In the genomic region with DNA sequence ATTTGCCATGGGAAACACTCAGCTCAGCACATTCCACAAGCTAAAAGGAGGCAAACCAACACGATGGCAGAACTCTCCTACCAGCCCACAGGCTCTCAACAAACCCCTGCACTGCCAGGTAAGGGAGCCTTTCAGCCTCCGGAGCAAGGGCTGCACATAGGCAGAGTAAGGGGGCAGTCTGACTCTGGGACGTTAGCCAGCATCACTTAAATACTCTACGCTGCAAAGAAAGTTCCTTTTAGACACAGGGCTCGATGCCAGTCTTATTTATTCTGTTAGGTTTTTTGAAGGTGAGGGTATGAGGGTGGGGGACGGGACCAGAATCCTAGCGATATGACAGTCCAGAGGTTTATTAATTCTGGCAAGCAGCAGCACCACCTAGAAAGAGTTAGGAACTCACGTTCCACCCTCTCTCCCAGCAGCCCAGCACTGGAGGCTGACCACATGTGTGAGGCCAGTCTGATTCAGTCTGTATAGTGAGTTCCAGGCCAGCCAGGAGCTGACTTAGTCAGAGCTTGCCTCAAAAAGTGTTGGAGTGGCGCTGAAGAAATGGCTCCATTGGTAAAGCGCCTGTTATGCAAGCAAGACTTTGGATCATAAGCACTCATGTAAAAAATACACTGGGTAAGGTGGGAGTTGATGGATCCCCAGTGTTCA, we compare ENCODE assay signal across 17 mouse cellular contexts. TPM values are rescaled to one million over a fixed set of nuclear protein-coding genes. Genes with fewer than 3 reads are reported as not detected.
DNase-seq lines count a peak whose midpoint lies in the region; ATAC-seq and TF ChIP-seq lines count a peak whose summit lies in the region.
"Had no signal": no experiment of that assay in that cellular context is flagged by ENCODE, and none has a peak within 500 bp of the region (broad histone marks: within the 10 kb centered on the region; RNA-seq: fewer than 3 reads in every experiment).

No protein-coding gene starts in this region.

- TF ChIP-seq POLR2A in kidney, adult 2 months (IDR thresholded peaks at IDR 0.05; ENCODE audit: low read depth, low read length): no peak

- WGBS in kidney, embryonic 15.5 days: 64% methylated on average over 10 of the region's 10 CpGs
- WGBS in kidney, adult 2 months: 42% methylated on average over 10 of the region's 10 CpGs
- 44% methylated on average over 10 of the region's 10 CpGs for WGBS in limb, embryonic 13.5 days

- peaks cover 91% of the 10 kb centered on the region for H3K4me1 ChIP-seq in kidney, embryonic 15.5 days
- H3K4me1 ChIP-seq in kidney, adult 2 months (ENCODE audit: control insufficient read depth, insufficient read depth, low read length): peaks cover 22% of the 10 kb centered on the region
- peaks cover 90% of the 10 kb centered on the region for H3K4me1 ChIP-seq in limb, embryonic 13.5 days
- H3K4me1 ChIP-seq: megakaryocyte, embryonic 14.5 days had no signal

- TF ChIP-seq CTCF in kidney, adult 2 months (conservative IDR thresholded peaks at IDR 0.05; ENCODE audit: insufficient read depth, insufficient read length, low read depth, low read length): no peak

- H3K4me3 ChIP-seq in kidney, embryonic 15.5 days (replicated peaks): no peak overlapping the region
- no peak overlapping the region for H3K4me3 ChIP-seq in kidney, adult 2 months (ENCODE audit: insufficient read depth, low read depth, low read length)
- H3K4me3 ChIP-seq in limb, embryonic 13.5 days: no peak overlapping the region
- H3K4me3 ChIP-seq: forebrain, embryonic 13.5 days; megakaryocyte, embryonic 14.5 days had no signal

- no peaks in the 10 kb centered on the region for H3K9me3 ChIP-seq in kidney, embryonic 15.5 days (replicated peaks)
- no peaks in the 10 kb centered on the region for H3K9me3 ChIP-seq in limb, embryonic 13.5 days
- H3K9me3 ChIP-seq: forebrain, embryonic 13.5 days; megakaryocyte, embryonic 14.5 days had no signal

- no peaks in the 10 kb centered on the region for H3K27me3 ChIP-seq in kidney, embryonic 15.5 days
- H3K27me3 ChIP-seq in kidney, adult 2 months (replicated peaks; ENCODE audit: control insufficient read depth, insufficient read depth, low read length): no peaks in the 10 kb centered on the region
- no peaks in the 10 kb centered on the region for H3K27me3 ChIP-seq in limb, embryonic 13.5 days
- H3K27me3 ChIP-seq: forebrain, embryonic 13.5 days had no signal

- H3K9ac ChIP-seq in kidney, embryonic 15.5 days: no peak overlapping the region
- no peak overlapping the region; the same call in 1 of the 2 replicates for H3K9ac ChIP-seq in limb, embryonic 13.5 days
- H3K9ac ChIP-seq: forebrain, embryonic 13.5 days; hindbrain, embryonic 14.5 days had no signal

- no peak overlapping the region; the same call in 1 of the 2 replicates for H3K4me2 ChIP-seq in kidney, embryonic 15.5 days
- peak overlapping the region; percentile 30 for H3K4me2 ChIP-seq in limb, embryonic 13.5 days (replicated peaks)
- H3K4me2 ChIP-seq: forebrain, embryonic 13.5 days; hindbrain, embryonic 14.5 days had no signal

- peak overlapping the region; percentile 71 for H3K27ac ChIP-seq in kidney, embryonic 15.5 days
- H3K27ac ChIP-seq in kidney, adult 2 months (ENCODE audit: insufficient read depth, low read depth, low read length): no peak overlapping the region
- peak overlapping the region; percentile 79; the same call in 1 of the 2 replicates for H3K27ac ChIP-seq in limb, embryonic 13.5 days
- H3K27ac ChIP-seq: forebrain, embryonic 13.5 days; hindbrain, embryonic 14.5 days had no signal

- ATAC-seq in kidney, embryonic 15.5 days (replicated peaks; ENCODE audit: low FRiP score): no peak
- ATAC-seq in limb, embryonic 13.5 days (ENCODE audit: low FRiP score, low read depth): no peak
- ATAC-seq in megakaryocyte-erythroid progenitor cell, adult 5-6 weeks (replicated peaks; ENCODE audit: low FRiP score, low TSS enrichment, poor library complexity, severe bottlenecking): no peak
- ATAC-seq: forebrain, embryonic 13.5 days had no signal

- intact Hi-C loops in gastrocnemius, postnatal 36 days (cut with DNase I): no loop called here

- H3K36me3 ChIP-seq in kidney, embryonic 15.5 days: no peaks in the 10 kb centered on the region
- no peaks in the 10 kb centered on the region for H3K36me3 ChIP-seq in kidney, adult 2 months (ENCODE audit: control insufficient read depth, insufficient read depth, low read length)
- 0 out of 2 replicates have a peak, but pooled peaks cover 11% of the 10 kb centered on the region for H3K36me3 ChIP-seq in limb, embryonic 13.5 days

- DNase-seq in kidney, adult 2 months: no peak
- DNase-seq in 3134 (ENCODE audit: extremely low read depth, insufficient read length, low spot score) (peak; percentile 23), NIH3T3 (ENCODE audit: low read depth) (peak; percentile 83)
- DNase-seq in gastrocnemius, postnatal 36 days: no peak
- no peak for DNase-seq in right cerebral cortex, adult 18-20 months
- DNase-seq: adrenal gland, adult 8-10 months; cerebellum, postnatal 25 days; gastrocnemius, postnatal 25 days; kidney, postnatal 10 days; left cerebral cortex, postnatal 4 days; right cerebral cortex, postnatal 4 days had no signal

RNA-seq across cellular contexts. Expression of a gene that starts 44.8 kb away (rescaled TPM):
- 35.2 and 38.2 TPM in 2 replicates for polyA plus RNA-seq in kidney, embryonic 15.5 days (2015; fragmentation: Nextera tagmentation; extraction: Ambion mirVana)
- 13.2 and 16.3 TPM in 2 replicates for polyA plus RNA-seq in kidney, adult 2 months (2012; rRNA removed)
- 46.8 and 47.3 TPM in 2 replicates for polyA plus RNA-seq in limb, embryonic 13.5 days (2015; fragmentation: Nextera tagmentation; extraction: Ambion mirVana)
- 0.90 TPM in 1 of 2 replicates, not detected in the other for total RNA-seq in megakaryocyte-erythroid progenitor cell, adult 5-6 weeks (2014; fragmentation: Nextera tagmentation)
- total RNA-seq in megakaryocyte-erythroid progenitor cell, adult 5-6 weeks (2017): not detected in 2 replicates
- 1 to 10 TPM; 4.0 to 5.7 TPM for total RNA-seq in gastrocnemius, postnatal 36 days (2021)

Comparison
In these comparisons a context has a peak if more than half of its experiments do, and no peak if none do; other contexts are left out.
1. DNase-seq: peak in 3134 (single experiment) and NIH3T3 (single experiment); none in kidney, adult 2 months (single experiment), gastrocnemius, postnatal 36 days (0 of 2) and right cerebral cortex, adult 18-20 months (single experiment).